In the genomic region with DNA sequence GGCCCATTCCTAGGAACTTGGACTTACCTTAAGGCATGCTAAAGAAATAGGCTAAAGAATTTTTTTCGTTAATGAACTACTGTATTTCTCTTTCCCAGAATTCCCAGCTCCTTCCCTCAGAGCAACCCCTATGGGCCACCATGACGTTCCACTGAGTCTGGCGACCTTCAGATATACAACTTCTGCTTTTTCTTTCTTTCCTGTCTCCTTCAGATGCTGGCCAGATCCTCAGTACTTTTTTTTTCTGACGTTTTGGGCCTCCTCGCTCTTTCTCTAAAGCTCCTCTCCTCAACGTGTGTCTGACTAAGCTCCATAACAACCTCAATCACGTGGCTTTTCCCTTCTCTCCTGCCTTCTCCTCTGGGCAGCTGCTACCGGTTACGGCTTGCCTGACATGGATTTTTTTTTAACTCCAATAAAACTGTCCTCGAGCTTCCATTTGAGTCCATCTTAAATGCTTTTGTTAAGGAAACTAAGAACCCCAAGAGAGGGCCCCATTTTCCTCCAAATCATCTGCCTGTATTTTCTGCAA, we compare ENCODE assay signal across 13 mouse cellular contexts. TPM values are rescaled to one million over a fixed set of nuclear protein-coding genes. Genes with fewer than 3 reads are reported as not detected.
DNase-seq lines count a peak whose midpoint lies in the region; ATAC-seq and TF ChIP-seq lines count a peak whose summit lies in the region.
"Had no signal": no experiment of that assay in that cellular context is flagged by ENCODE, and none has a peak within 500 bp of the region (broad histone marks: within the 10 kb centered on the region; RNA-seq: fewer than 3 reads in every experiment).

No protein-coding gene starts in this region.

- H3K79me2 ChIP-seq in heart, adult 2 months (replicated peaks; ENCODE audit: control insufficient read depth, insufficient read depth, low read length), result no peaks in the 10 kb centered on the region
- H3K79me2 ChIP-seq in CH12.LX (replicated peaks; ENCODE audit: control insufficient read depth, extremely low read depth, insufficient read depth, poor library complexity, severe bottlenecking), result no peaks in the 10 kb centered on the region

- TF ChIP-seq POLR2A in heart, adult 2 months (IDR thresholded peaks at IDR 0.05; ENCODE audit: insufficient read depth, low read depth, low read length), result no peak
- TF ChIP-seq POLR2A in CH12.LX (IDR thresholded peaks at IDR 0.05; ENCODE audit: low read depth, low read length), result no peak
- TF ChIP-seq POLR2A in limb, embryonic 14.5 days (IDR thresholded peaks at IDR 0.05; ENCODE audit: borderline replicate concordance, extremely low read depth, insufficient read depth, insufficient read length), result no peak

- TF ChIP-seq CTCF in heart, adult 2 months (IDR thresholded peaks at IDR 0.05), result no peak
- no peak for TF ChIP-seq CTCF in CH12.LX (conservative IDR thresholded peaks at IDR 0.05 in 1 of 2, IDR thresholded peaks at IDR 0.05 in 1 of 2; ENCODE audit: low read depth in 2 of 2, low read length in 2 of 2)

- intact Hi-C loops in heart, adult 2 months (cut with DNase I), result no loop called here

- 33% methylated on average over 10 of the region's 10 CpGs for WGBS in heart, embryonic 15.5 days
- WGBS in heart, adult 2 months, result 47% methylated on average over 10 of the region's 10 CpGs
- 26% methylated on average over 10 of the region's 10 CpGs for WGBS in limb, embryonic 14.5 days

- in situ Hi-C loops in CH12.LX (cut with MboI; ENCODE audit: low pct_ligation_motif_present, low pct_unique_long_range_greater_than_20kb, low sequenced_read_pairs), result no loop called here

- H3K27ac ChIP-seq in heart, embryonic 15.5 days, result no peak overlapping the region
- no peak overlapping the region for H3K27ac ChIP-seq in heart, adult 2 months
- no peak overlapping the region for H3K27ac ChIP-seq in CH12.LX (ENCODE audit: insufficient read depth, low read depth)
- no peak overlapping the region for H3K27ac ChIP-seq in limb, embryonic 14.5 days (replicated peaks; ENCODE audit: low read depth, low read length)

- no peak for DNase-seq in heart, adult 2 months
- no peak for DNase-seq in CH12.LX (ENCODE audit: extremely low read depth)
- peak; percentile 23 for DNase-seq in embryo, embryonic 11 days
- DNase-seq in limb, embryonic 14.5 days (ENCODE audit: low spot score), result no peak
- no peak for DNase-seq in thymus, postnatal 4 days
- no peak for DNase-seq in adrenal gland, postnatal 25 days
- no peak for DNase-seq in c-Kit-positive CD71-positive TER-119-positive erythroid progenitor cells, embryonic 14.5 days (ENCODE audit: low spot score)
- DNase-seq: kidney, postnatal 36 days; right cerebral cortex, postnatal 14 days had no signal

- no peak overlapping the region for H3K4me3 ChIP-seq in heart, embryonic 15.5 days
- H3K4me3 ChIP-seq in heart, adult 2 months, result no peak overlapping the region
- H3K4me3 ChIP-seq in CH12.LX (replicated peaks in 1 of 3; ENCODE audit: low read depth in 2 of 3, low read length in 2 of 3, poor library complexity in 1 of 3), result no peak overlapping the region
- no peak overlapping the region for H3K4me3 ChIP-seq in limb, embryonic 14.5 days (replicated peaks; ENCODE audit: low read length)
- H3K4me3 ChIP-seq: myocyte had no signal

- dilution Hi-C loops in CH12.LX (cut with MboI; ENCODE audit: extremely low pct_ligation_motif_present, extremely low pct_unique_long_range_greater_than_20kb, low sequenced_read_pairs), result no loop called here

- 0 out of 2 replicates have a peak overlapping the region, but pooled peaks have one; percentile 57 for H3K4me2 ChIP-seq in heart, embryonic 15.5 days
- peak overlapping the region; percentile 50; the same call in 1 of the 2 replicates for H3K4me2 ChIP-seq in CH12.LX (ENCODE audit: insufficient read depth, low read depth, poor library complexity, severe bottlenecking)
- H3K4me2 ChIP-seq in limb, embryonic 14.5 days (replicated peaks; ENCODE audit: low read depth, low read length, severe bottlenecking), result peak overlapping the region; percentile 44; the same call in 1 of the 2 replicates

- no peaks in the 10 kb centered on the region for H3K9me3 ChIP-seq in heart, embryonic 15.5 days (replicated peaks)
- no peaks in the 10 kb centered on the region for H3K9me3 ChIP-seq in CH12.LX (replicated peaks; ENCODE audit: low read length)
- no peaks in the 10 kb centered on the region for H3K9me3 ChIP-seq in limb, embryonic 14.5 days (ENCODE audit: control insufficient read depth, low read length)

- H3K9ac ChIP-seq in heart, embryonic 15.5 days, result no peak overlapping the region
- no peak overlapping the region for H3K9ac ChIP-seq in heart, adult 2 months (ENCODE audit: low read depth, low read length)
- no peak overlapping the region for H3K9ac ChIP-seq in CH12.LX (ENCODE audit: insufficient read depth, low read depth)
- H3K9ac ChIP-seq in limb, embryonic 14.5 days (ENCODE audit: low read depth, low read length, severe bottlenecking), result no peak overlapping the region

- ATAC-seq in heart, embryonic 15.5 days (replicated peaks; ENCODE audit: insufficient number of reproducible peaks, insufficient read depth, low FRiP score, low read depth), result no peak
- ATAC-seq in limb, embryonic 14.5 days (ENCODE audit: low FRiP score, low read depth), result no peak
- ATAC-seq: activated CD4-positive, CD25-positive, alpha-beta regulatory T cell, adult 4 months had no signal

- no peak for TF ChIP-seq RAD21 in CH12.LX (IDR thresholded peaks at IDR 0.05; ENCODE audit: low read depth, low read length)

- H3K4me1 ChIP-seq in heart, embryonic 15.5 days (replicated peaks), result no peaks in the 10 kb centered on the region
- no peaks in the 10 kb centered on the region for H3K4me1 ChIP-seq in heart, adult 2 months (ENCODE audit: control insufficient read depth, insufficient read depth, low read length)
- peaks cover 0 to 15% of the 10 kb centered on the region in 2 experiments; a peak in 2 of 4 replicates for H3K4me1 ChIP-seq in CH12.LX (ENCODE audit: control insufficient read depth in 1 of 2, insufficient read depth in 2 of 2)
- no peaks in the 10 kb centered on the region for H3K4me1 ChIP-seq in limb, embryonic 14.5 days (ENCODE audit: control insufficient read depth, insufficient read depth, low read length)

- TF ChIP-seq EP300 in heart, adult 2 months (IDR thresholded peaks at IDR 0.05; ENCODE audit: insufficient read depth, low read depth, low read length), result no peak
- no peak for TF ChIP-seq EP300 in CH12.LX (IDR thresholded peaks at IDR 0.05; ENCODE audit: low read length)

- H3K27me3 ChIP-seq in heart, embryonic 15.5 days, result peaks cover 30% of the 10 kb centered on the region
- no peaks in the 10 kb centered on the region for H3K27me3 ChIP-seq in heart, adult 2 months (ENCODE audit: control insufficient read depth, insufficient read depth, low read length)
- H3K27me3 ChIP-seq in CH12.LX (replicated peaks), result no peaks in the 10 kb centered on the region
- H3K27me3 ChIP-seq in limb, embryonic 14.5 days (ENCODE audit: control insufficient read depth, insufficient read depth, low read length), result no peaks in the 10 kb centered on the region; the same call in 1 of the 2 replicates

- H3K36me3 ChIP-seq in heart, embryonic 15.5 days, result no peaks in the 10 kb centered on the region
- H3K36me3 ChIP-seq in heart, adult 2 months (ENCODE audit: control insufficient read depth, insufficient read depth, low read length), result no peaks in the 10 kb centered on the region
- H3K36me3 ChIP-seq in CH12.LX (replicated peaks in 1 of 2; ENCODE audit: control insufficient read depth in 1 of 2, insufficient read depth in 1 of 2, low read length in 1 of 2), result no peaks in the 10 kb centered on the region
- no peaks in the 10 kb centered on the region for H3K36me3 ChIP-seq in limb, embryonic 14.5 days (ENCODE audit: control insufficient read depth, insufficient read depth, low read length)

TF ChIP-seq in CH12.LX, 34 proteins besides CTCF, POLR2A, EP300 and RAD21:
- TF ChIP-seq PAX5 (IDR thresholded peaks at IDR 0.05; ENCODE audit: low read length), result no peak
- no peak for TF ChIP-seq TBP (conservative IDR thresholded peaks at IDR 0.05; ENCODE audit: low read depth, low read length)

RNA-seq across cellular contexts. Expression of gene Cdx4, which starts 33.3 kb away (rescaled TPM):
- not detected in 2 replicates for polyA plus RNA-seq in heart, embryonic 15.5 days (2015; fragmentation: Nextera tagmentation; extraction: Ambion mirVana)
- total RNA-seq in heart, adult 2 months (2021), result not detected
- not detected in 2 replicates for polyA plus RNA-seq in heart, adult 2 months (2012; rRNA removed)
- total RNA-seq in CH12.LX (2012; rRNA removed) (not detected in 2 replicates), CH12.LX (2014; rRNA removed) (not detected in 2 replicates)
- polyA plus RNA-seq in CH12.LX (2012; ENCODE audit: insufficient read length, low read depth), result not detected in 2 replicates
- not detected in 2 replicates for polyA plus RNA-seq in limb, embryonic 14.5 days (2012; rRNA removed)
- 0.10 TPM in 1 of 2 replicates, not detected in the other for polyA plus RNA-seq in limb, embryonic 14.5 days (2014; fragmentation: Nextera tagmentation; extraction: Ambion mirVana)
- not detected in 2 replicates for total RNA-seq in adrenal gland, postnatal 25 days (2021)
- total RNA-seq: heart, adult 8-10 months had no signal
- polyA plus RNA-seq: activated CD4-positive, CD25-positive, alpha-beta regulatory T cell, adult 4 months; myocyte had no signal
